Mouse (Mus musculus): ENCODE measurements around the gene Eci1.
"Not testable (repeated sequence)": the region's sequence is repeated elsewhere in the genome, so short reads cannot be mapped to it uniquely, and the experiment has no call there.

The Eci1 gene

GRCm38 (mm10) chr17:24440377-24440776 is 13.9 kb downstream of the Eci1 start:
- DNase-seq (ENCODE audit: low spot score in 2 of 2), result no peak

- no peak for DNase-seq (ENCODE audit: low spot score in 2 of 2)
Observed at GRCm38 (mm10) chr17:24441148-24441547, 14.7 kb downstream of the Eci1 start.

DNA sequence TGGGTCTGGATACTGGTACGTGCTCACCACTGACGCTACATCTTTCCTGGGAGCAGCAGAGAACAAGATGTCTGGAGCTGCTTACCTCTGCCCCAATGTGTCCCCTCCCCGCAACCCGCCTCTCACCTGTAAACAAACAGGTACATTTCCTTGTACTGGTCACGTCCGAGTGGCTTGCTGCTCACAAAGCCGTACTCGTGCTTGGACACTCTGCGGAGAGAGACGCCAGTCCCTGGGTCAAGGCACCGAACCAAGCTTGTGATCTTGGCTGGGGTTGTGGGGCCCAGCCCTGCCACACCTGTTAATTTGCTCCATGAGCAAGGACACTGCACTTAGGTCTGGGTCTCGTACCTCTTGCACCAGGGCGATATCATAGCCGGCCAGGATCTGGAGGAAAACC is 15.7 kb downstream of the Eci1 start:
- no peak for DNase-seq (ENCODE audit: low spot score in 2 of 2)

GRCm38 (mm10) chr17:24442632-24443155 is 16.3 kb downstream of the Eci1 start, which contains the start of gene Dnase1l2:
Dnase1l2 (minus strand) TSS chr17:24443105.
- no peak for DNase-seq (ENCODE audit: low spot score in 2 of 2)

DNA sequence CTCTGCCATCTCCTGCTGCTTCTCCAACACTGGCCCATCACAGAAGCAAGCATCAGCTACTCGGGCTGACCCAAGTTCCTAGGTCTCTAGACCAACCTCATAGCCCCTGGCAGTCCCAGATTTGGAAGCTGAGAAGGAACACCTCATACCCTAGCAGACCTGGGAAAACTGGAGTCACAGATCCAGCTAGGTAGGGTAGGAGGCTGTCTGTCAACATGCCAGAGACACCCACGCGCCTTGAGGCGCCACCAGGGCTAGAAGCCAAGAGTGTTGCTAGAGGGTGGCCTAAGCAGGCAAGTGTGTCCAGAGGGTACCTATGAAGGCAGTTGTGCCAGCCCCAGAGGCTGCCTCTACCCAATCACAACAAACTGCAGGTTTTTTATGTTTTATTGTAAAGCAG is 17.0 kb downstream of the Eci1 start:
- DNase-seq (ENCODE audit: low spot score in 2 of 2), result no peak

- DNase-seq (ENCODE audit: low spot score in 2 of 2), result no peak
Observed at GRCm38 (mm10) chr17:24446590-24446989, 20.1 kb downstream of the Eci1 start.

DNA sequence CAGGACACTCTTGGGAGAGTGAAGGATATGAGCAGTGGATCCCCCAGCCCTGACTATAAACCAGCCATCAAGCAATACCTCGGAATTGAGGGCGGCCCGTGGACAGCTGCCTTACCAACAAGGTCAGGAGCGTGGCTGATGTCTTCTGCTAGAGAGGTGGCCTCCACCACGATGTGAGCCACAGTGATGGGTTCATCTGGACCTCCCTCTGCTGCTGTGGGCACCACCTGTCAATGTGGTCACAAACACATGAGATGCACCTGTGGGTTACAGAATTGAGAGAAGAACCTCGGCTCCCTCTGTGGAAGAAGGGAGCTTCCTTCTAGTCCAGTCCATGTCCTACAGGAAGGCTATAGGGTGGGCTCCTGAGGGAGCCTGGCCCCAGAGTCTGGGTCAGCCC is 23.1 kb downstream of the Eci1 start:
- DNase-seq (ENCODE audit: low spot score in 2 of 2), result no peak

- no peak for DNase-seq (ENCODE audit: low spot score in 2 of 2)
Observed at GRCm38 (mm10) chr17:24451220-24451619, 24.8 kb downstream of the Eci1 start.

- DNase-seq (ENCODE audit: low spot score in 2 of 2), result no peak
Observed at GRCm38 (mm10) chr17:24453372-24453771, 26.9 kb downstream of the Eci1 start.

DNA sequence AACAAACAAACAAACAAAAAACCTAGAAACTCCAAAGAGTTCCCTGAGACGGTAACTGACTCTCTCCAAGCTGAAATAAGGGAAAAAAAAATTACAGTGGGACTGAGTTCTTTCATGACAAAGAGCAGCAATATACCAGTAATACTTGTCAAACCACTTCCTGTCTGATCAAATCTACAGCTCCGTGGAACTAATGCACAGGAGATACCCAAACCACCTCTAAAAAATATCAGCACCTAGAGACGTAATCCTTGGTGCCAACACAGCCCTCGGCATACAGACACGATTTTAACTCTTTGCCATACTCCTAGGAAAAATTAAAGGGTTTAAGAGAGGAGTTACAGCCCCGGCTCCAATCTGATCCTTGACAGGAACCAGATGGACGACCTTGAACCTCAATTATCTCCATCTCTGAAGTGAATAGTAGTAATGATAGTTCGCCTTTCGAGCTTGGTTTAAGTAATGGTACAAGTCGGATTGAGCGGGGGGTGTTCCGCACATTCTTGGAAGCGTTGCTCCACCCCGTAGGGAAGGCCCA is 27.8 kb downstream of the Eci1 start:
- no peak for DNase-seq (ENCODE audit: low spot score in 2 of 2)

GRCm38 (mm10) chr17:24454756-24455522 is 28.5 kb downstream of the Eci1 start:
- DNase-seq (ENCODE audit: low spot score in 2 of 2), result peak; percentile 99 to 100

- DNase-seq (ENCODE audit: low spot score in 2 of 2), result not testable (repeated sequence)
Observed at GRCm38 (mm10) chr17:24455523-24456206, 29.2 kb downstream of the Eci1 start.

- no peak for DNase-seq (ENCODE audit: low spot score in 2 of 2)
Observed at GRCm38 (mm10) chr17:24461580-24461979, 35.1 kb downstream of the Eci1 start.

DNA sequence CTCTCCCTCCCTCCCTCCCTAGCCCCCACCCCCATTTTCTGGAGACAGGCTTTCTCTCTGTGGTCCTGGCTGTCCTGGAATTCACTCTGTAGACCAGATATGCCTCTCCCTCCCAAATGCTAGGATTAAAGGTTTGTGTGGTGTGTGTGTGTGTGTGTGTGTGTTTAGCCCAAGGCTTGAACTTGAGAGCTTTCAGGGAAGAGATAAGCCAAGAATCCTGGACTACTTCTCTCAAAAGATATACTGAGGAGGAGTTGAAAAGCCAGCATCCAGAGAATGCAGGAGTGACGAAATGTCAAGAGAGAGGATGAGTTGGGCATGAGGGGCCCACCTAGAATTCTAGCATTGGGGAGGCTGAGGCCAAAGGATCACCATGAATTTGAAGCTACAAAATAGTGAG is 36.5 kb downstream of the Eci1 start:
- DNase-seq (ENCODE audit: low spot score in 2 of 2), result no peak

DNA sequence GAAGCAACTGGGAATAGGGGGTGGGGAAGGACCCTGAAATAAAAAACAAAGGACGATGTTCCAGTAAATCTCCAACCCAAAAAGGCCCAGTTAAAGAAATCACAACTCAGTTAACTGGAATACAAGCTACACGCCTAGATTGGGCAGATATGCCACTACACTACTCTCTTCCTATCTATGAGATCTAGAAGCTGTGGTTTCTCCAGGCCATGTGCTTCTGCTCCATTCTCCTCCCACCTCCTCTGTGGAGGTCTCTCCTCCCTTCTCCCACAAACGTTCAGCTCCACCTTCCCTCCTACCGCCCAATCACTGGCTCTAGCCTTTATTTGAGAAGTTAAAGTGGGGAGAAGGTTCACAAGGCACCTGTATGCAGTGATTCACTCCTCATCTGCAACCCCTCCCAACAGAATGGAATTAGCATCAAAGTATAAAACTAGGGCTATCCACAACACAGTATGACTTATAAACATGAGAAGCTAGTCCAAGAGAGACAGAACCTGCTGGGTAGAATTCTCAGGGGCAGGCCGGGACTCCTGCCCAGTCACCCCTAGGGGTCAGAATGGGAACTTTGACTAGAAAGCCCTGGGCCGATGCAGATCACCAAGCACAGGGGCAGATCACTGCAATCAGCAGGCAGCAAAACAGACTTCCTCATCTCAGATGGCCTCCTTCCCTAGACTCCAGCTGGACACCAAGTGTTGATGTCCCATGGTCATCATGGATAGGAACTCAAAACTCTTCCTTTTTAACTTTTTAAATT is 37.1 kb downstream of the Eci1 start:
- DNase-seq (ENCODE audit: low spot score in 2 of 2), result no peak

DNA sequence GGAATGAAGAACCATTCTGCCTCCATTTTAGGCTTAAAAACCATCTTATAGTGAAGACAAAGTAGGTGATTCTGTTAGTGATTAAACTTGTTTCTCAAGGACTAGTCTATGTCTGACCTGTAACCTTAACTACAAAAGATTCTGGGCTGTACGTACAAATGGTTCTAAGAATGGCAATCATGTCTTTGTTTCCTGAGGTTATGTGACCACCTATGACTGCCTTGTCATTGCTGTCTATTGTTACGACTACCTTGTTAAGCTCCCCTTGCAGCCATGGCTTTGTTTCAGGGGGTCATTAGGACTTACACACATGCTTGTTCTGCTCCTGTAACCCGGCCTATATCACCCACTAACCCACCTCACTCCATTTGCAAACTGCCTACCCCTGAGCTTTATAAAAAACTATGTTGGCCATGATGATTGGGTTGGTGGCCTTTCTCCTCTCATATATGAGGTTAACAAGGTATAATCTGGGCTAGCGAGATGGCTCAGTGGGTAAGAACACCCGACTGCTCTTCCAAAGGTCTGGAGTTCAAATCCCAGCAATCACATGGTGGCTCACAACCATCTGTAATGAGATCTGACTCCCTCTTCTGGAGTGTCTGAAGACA is 42.3 kb downstream of the Eci1 start:
- DNase-seq (ENCODE audit: low spot score in 2 of 2), result no peak

GRCm38 (mm10) chr17:24469336-24469909 is 43.0 kb downstream of the Eci1 start:
- DNase-seq (ENCODE audit: low spot score in 2 of 2), result no peak

- DNase-seq (ENCODE audit: low spot score in 2 of 2), result peak; percentile 94 to 98
Observed at GRCm38 (mm10) chr17:24469910-24470602, 43.6 kb downstream of the Eci1 start, which contains the start of the genes E4f1 and Pgp. E4f1 (minus strand) TSS chr17:24470313. Pgp (plus strand) TSS chr17:24470392.

DNA sequence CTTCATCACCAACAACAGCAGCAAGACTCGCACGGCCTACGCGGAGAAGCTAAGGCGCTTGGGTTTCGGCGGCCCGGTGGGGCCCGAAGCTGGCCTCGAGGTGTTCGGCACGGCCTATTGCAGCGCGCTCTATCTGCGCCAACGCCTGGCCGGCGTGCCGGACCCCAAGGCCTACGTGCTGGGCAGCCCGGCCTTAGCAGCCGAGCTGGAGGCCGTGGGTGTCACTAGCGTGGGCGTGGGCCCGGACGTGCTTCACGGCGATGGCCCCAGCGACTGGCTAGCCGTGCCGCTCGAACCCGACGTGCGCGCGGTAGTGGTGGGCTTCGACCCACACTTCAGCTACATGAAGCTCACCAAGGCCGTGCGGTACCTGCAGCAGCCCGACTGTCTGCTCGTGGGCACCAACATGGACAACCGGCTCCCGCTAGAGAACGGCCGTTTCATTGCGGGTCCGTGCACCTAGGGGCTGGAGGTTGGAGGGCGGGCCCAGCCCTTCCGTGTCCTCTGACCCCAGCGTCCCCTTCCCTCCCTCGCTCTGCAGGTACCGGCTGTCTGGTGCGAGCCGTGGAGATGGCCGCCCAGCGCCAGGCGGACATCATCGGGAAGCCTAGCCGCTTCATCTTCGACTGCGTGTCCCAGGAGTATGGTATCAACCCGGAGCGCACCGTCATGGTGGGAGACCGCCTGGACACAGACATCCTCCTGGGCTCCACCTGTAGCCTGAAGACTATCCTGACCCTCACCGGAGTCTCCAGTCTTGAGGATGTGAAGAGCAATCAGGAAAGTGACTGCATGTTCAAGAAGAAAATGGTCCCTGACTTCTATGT is 44.5 kb downstream of the Eci1 start:
- peak; percentile 25 to 36 for DNase-seq (ENCODE audit: low spot score in 2 of 2)

DNA sequence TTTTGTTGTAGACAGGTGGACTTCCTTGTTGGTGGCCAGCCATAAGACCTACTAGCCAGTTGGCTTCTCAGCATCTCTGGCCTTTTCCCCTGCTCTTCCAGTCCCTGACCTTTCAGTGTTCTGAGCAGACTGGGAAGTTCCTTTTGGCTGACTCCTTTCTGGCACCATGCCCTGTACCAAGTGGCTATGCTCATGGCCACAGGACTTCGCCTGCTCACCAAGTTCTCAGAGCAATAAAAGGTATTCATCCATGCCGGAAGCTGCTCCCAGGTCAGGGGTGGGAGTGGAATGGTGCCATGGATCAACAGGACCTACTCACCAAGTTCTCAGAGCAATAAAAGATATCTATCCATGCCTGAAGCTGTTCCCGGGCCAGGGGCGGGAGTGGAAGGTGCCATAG is 46.1 kb downstream of the Eci1 start:
- DNase-seq (ENCODE audit: low spot score in 2 of 2), result no peak
